In the genomic region with DNA sequence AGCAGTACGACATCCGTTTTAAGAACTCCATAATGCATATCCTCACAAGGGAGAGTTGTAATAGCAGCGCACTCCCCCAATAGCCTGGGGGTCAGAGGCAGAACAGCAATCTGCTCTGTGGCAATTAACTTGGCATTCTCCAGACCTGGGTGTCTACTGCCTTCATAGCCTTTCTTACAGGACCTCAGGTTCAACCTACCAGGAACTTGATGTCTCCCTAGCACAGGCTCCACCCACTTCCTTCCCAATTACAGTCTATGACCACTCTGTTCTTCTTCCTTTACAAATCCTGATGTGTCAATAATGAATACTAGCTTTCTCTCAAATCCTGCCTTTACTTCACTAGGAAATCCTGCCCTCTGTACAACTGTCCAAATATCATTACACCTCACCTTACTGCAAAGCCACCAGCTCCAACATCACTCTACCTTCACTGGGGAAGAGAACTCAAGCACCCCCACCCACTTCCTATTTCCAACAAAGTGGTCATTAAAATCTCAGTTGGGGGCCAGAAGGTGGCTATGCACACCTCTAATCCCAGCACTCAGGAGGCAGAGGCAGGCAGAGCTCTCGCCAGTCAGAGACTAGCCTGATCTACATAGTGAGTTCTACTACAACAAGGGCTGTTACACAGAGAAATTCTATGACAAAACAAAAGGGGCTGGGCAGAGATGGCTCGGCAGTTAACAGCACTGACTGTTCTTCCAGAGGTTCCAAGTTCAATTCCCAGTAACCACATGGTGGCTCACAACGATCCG, we compare ENCODE assay signal across 20 mouse cellular contexts.
"Had no signal": no experiment of that assay in that cellular context is flagged by ENCODE, and none has a peak within 500 bp of the region (broad histone marks: within the 10 kb centered on the region; RNA-seq: fewer than 3 reads in every experiment).

No protein-coding gene starts in this region.

- H3K9ac ChIP-seq: kidney, embryonic 15.5 days; limb, embryonic 13.5 days; liver, embryonic 12.5 days; liver, embryonic 15.5 days; lung, embryonic 15.5 days; midbrain, embryonic 12.5 days; midbrain, embryonic 15.5 days; neural tube, embryonic 12.5 days; neural tube, embryonic 15.5 days had no signal

- H3K9me3 ChIP-seq: kidney, embryonic 15.5 days; limb, embryonic 10.5 days; limb, embryonic 13.5 days; liver, embryonic 12.5 days; liver, embryonic 15.5 days; lung, embryonic 15.5 days; midbrain, embryonic 12.5 days; midbrain, embryonic 15.5 days; neural tube, embryonic 12.5 days; neural tube, embryonic 15.5 days had no signal

- H3K4me2 ChIP-seq: kidney, embryonic 15.5 days; limb, embryonic 13.5 days; liver, embryonic 12.5 days; liver, embryonic 15.5 days; lung, embryonic 15.5 days; midbrain, embryonic 12.5 days; midbrain, embryonic 15.5 days; neural tube, embryonic 12.5 days; neural tube, embryonic 15.5 days had no signal

- H3K27ac ChIP-seq: kidney, embryonic 15.5 days; limb, embryonic 10.5 days; limb, embryonic 13.5 days; liver, embryonic 12.5 days; liver, embryonic 15.5 days; lung, embryonic 15.5 days; midbrain, embryonic 12.5 days; midbrain, embryonic 15.5 days; neural tube, embryonic 12.5 days; neural tube, embryonic 15.5 days had no signal

- H3K36me3 ChIP-seq: limb, embryonic 10.5 days; liver, embryonic 12.5 days; liver, embryonic 15.5 days; lung, embryonic 15.5 days; midbrain, embryonic 12.5 days; midbrain, embryonic 15.5 days; neural tube, embryonic 12.5 days; neural tube, embryonic 15.5 days had no signal

- H3K4me3 ChIP-seq: kidney, embryonic 15.5 days; limb, embryonic 10.5 days; limb, embryonic 13.5 days; liver, embryonic 12.5 days; liver, embryonic 15.5 days; lung, embryonic 15.5 days; midbrain, embryonic 12.5 days; midbrain, embryonic 15.5 days; neural tube, embryonic 12.5 days; neural tube, embryonic 15.5 days had no signal

- H3K27me3 ChIP-seq: kidney, embryonic 15.5 days; limb, embryonic 13.5 days; liver, embryonic 12.5 days; liver, embryonic 15.5 days; lung, embryonic 15.5 days; midbrain, embryonic 12.5 days; midbrain, embryonic 15.5 days; neural tube, embryonic 12.5 days; neural tube, embryonic 15.5 days had no signal

- ATAC-seq: liver, embryonic 12.5 days; midbrain, embryonic 15.5 days had no signal

- H3K4me1 ChIP-seq: midbrain, embryonic 12.5 days; midbrain, embryonic 15.5 days had no signal

- DNase-seq: kidney, postnatal 10 days; kidney, postnatal 36 days; liver; lung, adult 18-20 months; lung, postnatal 10 days; lung, postnatal 36 days; right cerebral cortex, adult 18-20 months; right cerebral cortex, postnatal 14 days; right cerebral cortex, postnatal 4 days; thymus, postnatal 25 days had no signal
